Mouse (Mus musculus): ENCODE measurements around the gene Ptprm.

DNA sequence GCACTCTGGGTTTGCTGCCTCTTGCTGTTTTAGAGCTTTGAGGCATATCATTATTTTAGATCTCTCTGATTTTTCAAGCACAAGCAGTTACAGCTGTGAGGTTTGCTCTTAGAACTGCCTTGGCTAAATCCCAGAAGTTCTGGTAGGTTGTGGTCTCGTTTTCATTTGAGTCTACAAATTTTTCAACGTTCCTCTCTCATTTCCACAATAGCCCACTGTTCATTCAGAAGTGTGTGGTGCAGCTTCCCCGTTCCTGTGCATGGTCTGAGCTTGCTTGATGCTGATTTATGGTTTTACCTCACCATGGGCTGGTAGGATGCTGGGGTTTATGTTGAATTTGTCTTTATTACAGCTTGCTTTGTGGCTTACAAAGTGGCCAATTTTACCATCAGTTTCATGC, 695.0 kb downstream of the Ptprm start:
- TF ChIP-seq CTCF (IDR thresholded peaks at IDR 0.05; ENCODE audit: low read depth) (no peak), EP300 (IDR thresholded peaks at IDR 0.05; ENCODE audit: low read depth) (no peak)

All from liver, embryonic 14.5 days (tissue).